Mouse (Mus musculus) midbrain, embryonic 15.5 days (tissue): Measurements from ENCODE around the gene Etv1. TPM values are rescaled to one million over a fixed set of nuclear protein-coding genes. Genes with fewer than 3 reads are reported as not detected.
"Not testable (repeated sequence)": the region's sequence is repeated elsewhere in the genome, so short reads cannot be mapped to it uniquely, and the experiment has no call there.

Experiments
- ATAC-seq: fragments of 200-750 bp; cut with Nextera tagmentation; replicated peaks from 2 replicates; pipeline ENCODE4 v1.8.0; 2017; ENCODE audit warnings: moderate TSS enrichment
- H3K27ac ChIP-seq: fragments of 300-500 bp; sonication (generic); 2 replicates; pipeline ENCODE4 v1.5.1; 2015; ENCODE audit warnings: mild to moderate bottlenecking, inconsistent platforms
- H3K27me3 ChIP-seq: fragments of 300-500 bp; sonication (generic); replicated peaks from 2 replicates; pipeline ENCODE4 v1.6.1; 2015; ENCODE audit warnings: inconsistent platforms
- H3K36me3 ChIP-seq: fragments of 300-500 bp; sonication (generic); replicated peaks from 2 replicates; pipeline ENCODE4 v1.6.1; 2015; ENCODE audit warnings: inconsistent platforms
- H3K4me1 ChIP-seq: fragments of 300-500 bp; sonication (generic); 2 replicates; pipeline ENCODE4 v1.6.1; 2015; ENCODE audit warnings: inconsistent platforms
- H3K4me2 ChIP-seq: fragments of 300-500 bp; sonication (generic); 2 replicates; pipeline ENCODE4 v1.6.1; 2015; ENCODE audit warnings: inconsistent platforms, mild to moderate bottlenecking, moderate library complexity
- H3K4me3 ChIP-seq: fragments of 300-500 bp; sonication (generic); 2 replicates; pipeline ENCODE4 v1.5.1; 2015; ENCODE audit warnings: mild to moderate bottlenecking, inconsistent platforms
- H3K9ac ChIP-seq: fragments of 300-500 bp; sonication (generic); 2 replicates; pipeline ENCODE4 v1.6.1; 2015; ENCODE audit warnings: mild to moderate bottlenecking, inconsistent platforms
- H3K9me3 ChIP-seq: fragments of 300-500 bp; sonication (generic); 2 replicates; pipeline ENCODE4 v1.6.1; 2016; ENCODE audit warnings: inconsistent platforms
- WGBS: fragments of 180-500 bp; shearing (Covaris S2); methylation state at CpG from one replicate; pipeline ENCODE4 v1.1.7; 2015; ENCODE audit warnings: mixed read lengths; 5-methylcytosine and 5-hydroxymethylcytosine counted together
- polyA plus RNA-seq: library from polyadenylated mRNA; unstranded; fragments of >200 nt; fragmentation: Nextera tagmentation; extraction: Ambion mirVana; gene quantifications from 2 replicates; pipeline ENCODE4 v1.2.1, GENCODE M21; 2015

The Etv1 gene
- polyA plus RNA-seq, 1 experiment from 2014 or later: 21.2 TPM

GRCm38 (mm10) chr12:38832981-38833380 lies 53.8 kb downstream of the Etv1 start:
- Histone ChIP-seq H3K9ac (no peak overlapping the region), H3K4me2 (no peak overlapping the region), H3K4me3 (no peak overlapping the region), H3K4me1 (no peaks in the 10 kb centered on the region), H3K9me3 (no peaks in the 10 kb centered on the region), H3K27me3 (no peaks in the 10 kb centered on the region), H3K36me3 (no peaks in the 10 kb centered on the region), H3K27ac (no peak overlapping the region)
- no peak for ATAC-seq
- WGBS: 94% methylated on average over 10 of the region's 10 CpGs

GRCm38 (mm10) chr12:38834581-38834980 lies 55.4 kb downstream of the Etv1 start:
- no peaks in the 10 kb centered on the region for H3K9me3 ChIP-seq
- H3K9ac ChIP-seq: no peak overlapping the region
- no peak overlapping the region for H3K4me3 ChIP-seq
- H3K4me2 ChIP-seq: no peak overlapping the region
- WGBS: 77% methylated on average over 4 of the region's 4 CpGs
- no peak overlapping the region for H3K27ac ChIP-seq
- H3K36me3 ChIP-seq: no peaks in the 10 kb centered on the region
- ATAC-seq: no peak
- no peaks in the 10 kb centered on the region for H3K4me1 ChIP-seq
- H3K27me3 ChIP-seq: no peaks in the 10 kb centered on the region

GRCm38 (mm10) chr12:38834986-38835385 lies 55.8 kb downstream of the Etv1 start:
- H3K4me1 ChIP-seq, H3K27me3 ChIP-seq, H3K4me3 ChIP-seq, H3K4me2 ChIP-seq, H3K9ac ChIP-seq, H3K9me3 ChIP-seq, H3K27ac ChIP-seq, H3K36me3 ChIP-seq, ATAC-seq: not testable (repeated sequence)
- WGBS: 99% methylated on average over 6 of the region's 8 CpGs

- no peak overlapping the region for H3K27ac ChIP-seq
- H3K9me3 ChIP-seq: no peaks in the 10 kb centered on the region; the same call in 1 of the 2 replicates
- no peak overlapping the region for H3K9ac ChIP-seq
- no peaks in the 10 kb centered on the region for H3K4me1 ChIP-seq
- WGBS: 0% methylated on average over 1 of the region's 1 CpGs
- H3K4me3 ChIP-seq: no peak overlapping the region
- no peak overlapping the region for H3K4me2 ChIP-seq
- no peaks in the 10 kb centered on the region for H3K36me3 ChIP-seq
- ATAC-seq: no peak; the same call in 1 of the 2 replicates
- H3K27me3 ChIP-seq: no peaks in the 10 kb centered on the region
Measured at GRCm38 (mm10) chr12:38843801-38844295, 64.7 kb downstream of the Etv1 start.

GRCm38 (mm10) chr12:38847500-38848261 lies 68.5 kb downstream of the Etv1 start:
- no peaks in the 10 kb centered on the region for H3K27me3 ChIP-seq
- H3K27ac ChIP-seq: no peak overlapping the region
- H3K4me2 ChIP-seq: no peak overlapping the region
- no peaks in the 10 kb centered on the region for H3K4me1 ChIP-seq
- H3K9ac ChIP-seq: no peak overlapping the region
- no peak overlapping the region for H3K4me3 ChIP-seq
- no peak for ATAC-seq
- H3K36me3 ChIP-seq: no peaks in the 10 kb centered on the region
- WGBS: 79% methylated on average over 6 of the region's 6 CpGs
- no peaks in the 10 kb centered on the region; the same call in 1 of the 2 replicates for H3K9me3 ChIP-seq

- Histone ChIP-seq H3K4me3 (no peak overlapping the region), H3K27ac (no peak overlapping the region), H3K4me2 (no peak overlapping the region), H3K4me1 (0 out of 2 replicates have a peak, but pooled peaks cover 3% of the 10 kb centered on the region), H3K9me3 (no peaks in the 10 kb centered on the region; the same call in 1 of the 2 replicates), H3K36me3 (no peaks in the 10 kb centered on the region), H3K9ac (no peak overlapping the region), H3K27me3 (no peaks in the 10 kb centered on the region)
- WGBS: 81% methylated on average over 5 of the region's 5 CpGs
- ATAC-seq: no peak
Measured at GRCm38 (mm10) chr12:38849994-38850393, 70.8 kb downstream of the Etv1 start.

- Histone ChIP-seq H3K4me1 (0 out of 2 replicates have a peak, but pooled peaks cover 3% of the 10 kb centered on the region), H3K4me3 (no peak overlapping the region), H3K27me3 (no peaks in the 10 kb centered on the region), H3K4me2 (no peak overlapping the region), H3K36me3 (no peaks in the 10 kb centered on the region), H3K9ac (no peak overlapping the region), H3K27ac (no peak overlapping the region), H3K9me3 (no peaks in the 10 kb centered on the region)
- ATAC-seq: no peak
- WGBS: 48% methylated on average over 5 of the region's 5 CpGs
Measured at GRCm38 (mm10) chr12:38854274-38854673, 75.1 kb downstream of the Etv1 start.

GRCm38 (mm10) chr12:38854751-38855150 lies 75.6 kb downstream of the Etv1 start:
- Histone ChIP-seq H3K4me1 (0 out of 2 replicates have a peak, but pooled peaks cover 3% of the 10 kb centered on the region), H3K9ac (no peak overlapping the region), H3K27ac (no peak overlapping the region), H3K36me3 (no peaks in the 10 kb centered on the region), H3K9me3 (no peaks in the 10 kb centered on the region), H3K27me3 (no peaks in the 10 kb centered on the region), H3K4me2 (no peak overlapping the region), H3K4me3 (no peak overlapping the region)
- 76% methylated on average over 6 of the region's 6 CpGs for WGBS
- ATAC-seq: no peak

- Histone ChIP-seq H3K27me3 (no peaks in the 10 kb centered on the region), H3K9me3 (no peaks in the 10 kb centered on the region), H3K9ac (no peak overlapping the region), H3K4me3 (no peak overlapping the region), H3K4me2 (no peak overlapping the region), H3K36me3 (no peaks in the 10 kb centered on the region), H3K27ac (no peak overlapping the region), H3K4me1 (0 out of 2 replicates have a peak, but pooled peaks cover 3% of the 10 kb centered on the region)
- WGBS: 94% methylated on average over 4 of the region's 4 CpGs
- ATAC-seq: no peak
Measured at GRCm38 (mm10) chr12:38859675-38860074, 80.5 kb downstream of the Etv1 start.

GRCm38 (mm10) chr12:38860168-38861115 lies 81.3 kb downstream of the Etv1 start:
- Histone ChIP-seq H3K4me2 (no peak overlapping the region), H3K36me3 (no peaks in the 10 kb centered on the region), H3K9me3 (no peaks in the 10 kb centered on the region), H3K9ac (no peak overlapping the region), H3K27ac (no peak overlapping the region), H3K4me1 (no peaks in the 10 kb centered on the region), H3K27me3 (no peaks in the 10 kb centered on the region), H3K4me3 (no peak overlapping the region)
- no peak for ATAC-seq
- WGBS: 51% methylated on average over 7 of the region's 7 CpGs

GRCm38 (mm10) chr12:38863395-38863794 lies 84.2 kb downstream of the Etv1 start:
- Histone ChIP-seq H3K9ac (no peak overlapping the region), H3K4me2 (no peak overlapping the region), H3K4me1 (no peaks in the 10 kb centered on the region), H3K27ac (no peak overlapping the region), H3K9me3 (no peaks in the 10 kb centered on the region), H3K4me3 (no peak overlapping the region), H3K27me3 (no peaks in the 10 kb centered on the region), H3K36me3 (no peaks in the 10 kb centered on the region)
- 88% methylated on average over 4 of the region's 4 CpGs for WGBS
- ATAC-seq: no peak
